Mouse (Mus musculus): ENCODE results near the gene Tmem270. TPM values are rescaled to one million over a fixed set of nuclear protein-coding genes. Genes with fewer than 3 reads are reported as not detected.

Tmem270 gene
- total RNA-seq (2023): not detected in 4 replicates

GRCm38 (mm10) chr5:134906633-134907032, at the start of gene Tmem270:
Gene Tmem270 (minus strand): TSS chr5:134906733.

GRCm38 (mm10) chr5:134946857-134947255, 40.3 kb upstream of the Tmem270 start, which contains the start of gene Cldn4:
Gene Cldn4 (minus strand): TSS chr5:134946934.

GRCm38 (mm10) chr5:134932179-134932902, 25.8 kb upstream of the Tmem270 start, which contains the start of gene Mettl27:
Gene Mettl27 (plus strand): TSS chr5:134932368.

GRCm38 (mm10) chr5:134915311-134915710, 8.8 kb upstream of the Tmem270 start, which contains the start of gene Cldn13:
Gene Cldn13 (minus strand): TSS chr5:134915526.

Other genes starting within 250 kb of the Tmem270 start
- gene Limk1, start 218.1 kb downstream of the Tmem270 start, total RNA-seq (2023): 15.5 to 21.9 TPM (median 18.0 TPM) in 4 replicates
- gene Eln, start 159.4 kb downstream of the Tmem270 start, total RNA-seq (2023): 0.16 TPM in 1 of 4 replicates, not detected in the others
- not detected in 4 replicates for gene Cldn13, start 8.8 kb upstream of the Tmem270 start, total RNA-seq (2023)
- gene Mettl27, start 25.6 kb upstream of the Tmem270 start, total RNA-seq (2023): 1.4 to 3.3 TPM (median 2.4 TPM) in 4 replicates
- gene Cldn4, start 40.2 kb upstream of the Tmem270 start, total RNA-seq (2023): not detected in 4 replicates
- not detected in 4 replicates for gene Cldn3, start 79.5 kb upstream of the Tmem270 start, total RNA-seq (2023)
- 34.9 to 40.6 TPM (median 35.5 TPM) in 4 replicates for gene Abhd11, start 102.4 kb upstream of the Tmem270 start, total RNA-seq (2023)
- gene Stx1a, start 116.7 kb upstream of the Tmem270 start, total RNA-seq (2023): 2.8 to 4.7 TPM (median 3.7 TPM) in 4 replicates
- 17.3 to 20.2 TPM (median 19.1 TPM) in 4 replicates for gene Dnajc30, start 157.5 kb upstream of the Tmem270 start, total RNA-seq (2023)
- 96.5 to 129 TPM (median 120 TPM) in 4 replicates for gene Bud23, start 158.2 kb upstream of the Tmem270 start, total RNA-seq (2023)
- gene Vps37d, start 171.5 kb upstream of the Tmem270 start, total RNA-seq (2023): 0.50 to 0.95 TPM (median 0.61 TPM) in 3 of 4 replicates, not detected in the other
- not detected in 4 replicates for gene Mlxipl, start 183.2 kb upstream of the Tmem270 start, total RNA-seq (2023)
- 14.3 to 17.0 TPM (median 15.3 TPM) in 4 replicates for gene Tbl2, start 242.9 kb upstream of the Tmem270 start, total RNA-seq (2023)